Mouse (Mus musculus): ENCODE data around the gene Fam177a. TPM values are rescaled to one million over a fixed set of nuclear protein-coding genes. Genes with fewer than 3 reads are reported as not detected.
"Not testable (repeated sequence)": the region's sequence is repeated elsewhere in the genome, so short reads cannot be mapped to it uniquely, and the experiment has no call there.

Gene Fam177a
- polyA plus RNA-seq, 1 experiment from 2014 or later: 25.1 TPM

DNA sequence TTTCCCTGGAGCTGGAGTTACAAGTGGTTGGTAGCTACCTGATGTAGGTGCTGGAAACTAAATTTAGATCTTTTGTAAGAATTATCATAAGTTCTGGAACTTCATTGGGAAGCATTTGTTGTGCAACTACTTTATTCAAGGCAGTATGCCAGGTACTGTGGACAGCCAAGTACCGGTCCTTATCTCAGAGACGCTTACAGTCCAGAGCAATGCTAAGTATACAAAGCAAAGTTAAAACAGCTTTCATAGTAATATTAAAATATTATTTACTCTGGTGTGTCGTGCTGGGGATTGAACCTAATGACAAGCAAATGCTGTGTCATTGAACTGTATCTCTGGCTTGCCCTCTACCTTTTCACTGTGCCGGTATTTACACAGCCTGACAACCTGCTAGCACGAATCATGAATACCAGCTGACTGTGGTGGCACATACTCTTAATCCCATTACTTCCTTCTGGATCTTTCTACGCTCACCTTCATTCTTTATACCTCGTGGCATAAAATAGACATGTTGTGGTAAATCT lies 42.8 kb downstream of the Fam177a start:
- WGBS: no CpG with 5 or more reads among the region's 7 CpGs

DNA sequence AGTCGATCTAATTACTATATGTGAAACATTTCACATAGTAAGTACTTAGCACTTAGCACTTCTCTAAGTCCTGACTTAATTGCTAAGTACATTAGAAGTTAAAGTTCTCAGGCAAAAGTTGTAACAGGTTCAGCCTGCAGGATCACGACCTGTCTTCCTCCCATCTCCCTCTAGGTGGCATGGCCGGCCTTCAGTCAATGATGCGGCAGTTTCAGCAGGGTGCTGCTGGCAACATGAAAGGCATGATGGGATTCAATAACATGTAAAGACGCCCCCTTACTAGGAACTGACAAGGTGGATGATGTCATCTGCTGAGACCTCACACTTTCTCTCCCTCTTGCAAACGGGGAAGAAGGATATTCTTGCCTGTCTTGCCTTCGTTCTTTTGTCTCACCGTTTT lies 63.4 kb downstream of the Fam177a start:
- not testable (repeated sequence) for H3K4me3 ChIP-seq; H3K9me3 ChIP-seq (replicated peaks); ATAC-seq (ENCODE audit: low FRiP score); H3K27ac ChIP-seq; H3K27me3 ChIP-seq; H3K9ac ChIP-seq; H3K4me1 ChIP-seq; H3K4me2 ChIP-seq (replicated peaks); H3K36me3 ChIP-seq
- no CpG with 5 or more reads among the region's 8 CpGs for WGBS

More for the DNA sequence above, 42.8 kb downstream of the Fam177a start:
- not testable (repeated sequence) for H3K9ac ChIP-seq; H3K27me3 ChIP-seq; H3K4me3 ChIP-seq; H3K4me1 ChIP-seq; H3K4me2 ChIP-seq (replicated peaks); H3K36me3 ChIP-seq; H3K9me3 ChIP-seq (replicated peaks); ATAC-seq (ENCODE audit: low FRiP score); H3K27ac ChIP-seq

DNA sequence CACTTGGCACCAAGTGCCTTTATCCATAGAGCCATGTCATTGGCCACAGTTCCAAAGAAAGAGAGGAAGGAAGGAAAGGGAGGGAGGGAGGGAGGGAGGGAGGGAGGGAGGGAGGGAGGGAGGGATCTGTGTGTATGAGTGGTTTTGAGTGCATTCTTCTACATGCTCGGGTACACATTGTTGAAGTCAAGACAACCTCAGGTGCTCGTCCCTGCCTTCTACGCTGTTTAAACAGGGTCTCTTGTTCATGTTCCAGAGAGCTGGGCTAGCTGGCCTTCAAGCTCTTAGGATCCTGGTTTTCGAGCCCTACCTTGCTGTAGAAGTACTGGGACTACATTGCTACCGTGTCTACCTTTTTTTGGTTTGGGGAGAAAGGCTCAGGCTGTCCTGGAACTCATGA lies 64.9 kb downstream of the Fam177a start:
- no CpG with 5 or more reads among the region's 5 CpGs for WGBS
- H3K27ac ChIP-seq; H3K36me3 ChIP-seq; H3K4me2 ChIP-seq (replicated peaks); ATAC-seq (ENCODE audit: low FRiP score); H3K9ac ChIP-seq; H3K27me3 ChIP-seq; H3K4me1 ChIP-seq; H3K9me3 ChIP-seq (replicated peaks); H3K4me3 ChIP-seq: not testable (repeated sequence)

Other genes starting within 250 kb of the Fam177a start
- not detected in 2 replicates for gene Gm20403, start 137.9 kb upstream of the Fam177a start, polyA plus RNA-seq (2016; fragmentation: Nextera tagmentation; extraction: Ambion mirVana)
- 28.1 and 30.3 TPM in 2 replicates for gene Baz1a, start 110.1 kb upstream of the Fam177a start, polyA plus RNA-seq (2016; fragmentation: Nextera tagmentation; extraction: Ambion mirVana)
- 28.5 and 33.2 TPM in 2 replicates for gene 2700097O09Rik, start 44.4 kb upstream of the Fam177a start, polyA plus RNA-seq (2016; fragmentation: Nextera tagmentation; extraction: Ambion mirVana)
- 153 and 171 TPM in 2 replicates for gene Srp54a, start 44.2 kb upstream of the Fam177a start, polyA plus RNA-seq (2016; fragmentation: Nextera tagmentation; extraction: Ambion mirVana)
- gene Srp54b, start 30.6 kb downstream of the Fam177a start, polyA plus RNA-seq (2016; fragmentation: Nextera tagmentation; extraction: Ambion mirVana): 59.5 and 65.2 TPM in 2 replicates
- gene 1700047I17Rik2, start 75.1 kb downstream of the Fam177a start, polyA plus RNA-seq (2016; fragmentation: Nextera tagmentation; extraction: Ambion mirVana): 0.09 and 3.7 TPM in 2 replicates
- 71.0 and 84.8 TPM in 2 replicates for gene Srp54c, start 105.7 kb downstream of the Fam177a start, polyA plus RNA-seq (2016; fragmentation: Nextera tagmentation; extraction: Ambion mirVana)
- gene 1110008L16Rik, start 175.1 kb downstream of the Fam177a start, polyA plus RNA-seq (2016; fragmentation: Nextera tagmentation; extraction: Ambion mirVana): 12.0 and 13.3 TPM in 2 replicates
- gene Ppp2r3c, start 178.5 kb downstream of the Fam177a start, polyA plus RNA-seq (2016; fragmentation: Nextera tagmentation; extraction: Ambion mirVana): 26.2 and 29.5 TPM in 2 replicates